Mouse (Mus musculus) heart, embryonic 11.5 days (tissue): ENCODE measurements at regions not wholly inside any gene's neighbourhood (a gene's known extent, or its start where the extent isn't known, plus 50 kb on each side); places are given as distances from the start of the nearest gene placed in this dataset.

Experiments used
- ATAC-seq: fragments of 200-750 bp; cut with Nextera tagmentation; replicated peaks from 2 replicates; pipeline ENCODE4 v1.8.0; 2017; ENCODE audit warnings: moderate library complexity; ENCODE audit not compliant: insufficient number of reproducible peaks, low FRiP score, low TSS enrichment
- H3K27ac ChIP-seq: fragments of 300-500 bp; sonication (generic); 2 replicates; pipeline ENCODE4 v1.5.1; 2014; ENCODE audit warnings: mild to moderate bottlenecking, low read depth, low read length
- H3K27me3 ChIP-seq: fragments of 300-500 bp; sonication (generic); 2 replicates; pipeline ENCODE4 v1.6.1; 2014; ENCODE audit warnings: mild to moderate bottlenecking, low read length, mixed read lengths; ENCODE audit not compliant: control insufficient read depth, insufficient read depth
- H3K36me3 ChIP-seq: fragments of 300-500 bp; sonication (generic); 2 replicates; pipeline ENCODE4 v1.6.1; 2014; ENCODE audit warnings: mild to moderate bottlenecking, low read length, moderate library complexity, mixed read lengths; ENCODE audit not compliant: control insufficient read depth, insufficient read depth
- H3K4me1 ChIP-seq: fragments of 300-500 bp; sonication (generic); 2 replicates; pipeline ENCODE4 v1.6.1; 2014; ENCODE audit warnings: low read length; ENCODE audit not compliant: control insufficient read depth, insufficient read depth
- H3K4me2 ChIP-seq: fragments of 300-500 bp; sonication (generic); 2 replicates; pipeline ENCODE4 v1.6.1; 2014; ENCODE audit warnings: mild to moderate bottlenecking, moderate library complexity
- H3K4me3 ChIP-seq: fragments of 300-500 bp; sonication (generic); 2 replicates; pipeline ENCODE4 v1.5.1; 2014; ENCODE audit warnings: low read depth, low read length
- H3K9ac ChIP-seq: fragments of 300-500 bp; sonication (generic); 2 replicates; pipeline ENCODE4 v1.6.1; 2014; ENCODE audit warnings: mild to moderate bottlenecking, low read depth, low read length, moderate library complexity
- H3K9me3 ChIP-seq: fragments of 300-500 bp; sonication (generic); replicated peaks from 2 replicates; pipeline ENCODE4 v1.6.1; 2016; ENCODE audit warnings: low read length; ENCODE audit not compliant: control insufficient read depth
- WGBS: fragments of 180-500 bp; shearing (Covaris S2); extraction: QIAGEN DNeasy Blood & Tissue Kit; methylation state at CpG from one replicate; pipeline ENCODE4 v1.1.7; 2014; ENCODE audit not compliant: insufficient replicate concordance; 5-methylcytosine and 5-hydroxymethylcytosine counted together

DNA sequence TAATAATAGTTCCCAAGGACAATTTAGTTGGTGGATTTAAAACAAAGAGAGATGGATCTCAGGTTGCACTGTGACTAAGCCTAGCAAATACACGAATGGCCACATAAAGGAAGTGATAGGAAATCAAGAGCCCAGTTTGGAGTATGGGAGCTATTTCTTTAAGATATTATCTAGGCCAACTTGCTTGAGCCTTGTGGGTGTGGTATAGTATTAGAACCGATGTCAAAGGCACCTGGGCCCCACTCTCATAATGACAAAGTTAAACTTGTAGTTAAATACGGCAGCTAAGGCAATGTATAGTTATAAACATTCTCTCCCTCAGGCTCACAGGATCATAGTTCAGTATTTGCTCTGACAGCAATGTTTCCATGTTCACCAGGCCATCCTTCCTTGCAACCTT, 257.3 kb upstream of the Acvr2a start:
- H3K4me2 ChIP-seq = no peak overlapping the region
- H3K27ac ChIP-seq = no peak overlapping the region
- no peaks in the 10 kb centered on the region for H3K27me3 ChIP-seq
- no peaks in the 10 kb centered on the region for H3K36me3 ChIP-seq
- no peak overlapping the region for H3K4me3 ChIP-seq
- no peak for ATAC-seq
- WGBS = 62% methylated on average over 3 of the region's 3 CpGs
- no peaks in the 10 kb centered on the region for H3K4me1 ChIP-seq
- no peaks in the 10 kb centered on the region for H3K9me3 ChIP-seq
- no peak overlapping the region for H3K9ac ChIP-seq

DNA sequence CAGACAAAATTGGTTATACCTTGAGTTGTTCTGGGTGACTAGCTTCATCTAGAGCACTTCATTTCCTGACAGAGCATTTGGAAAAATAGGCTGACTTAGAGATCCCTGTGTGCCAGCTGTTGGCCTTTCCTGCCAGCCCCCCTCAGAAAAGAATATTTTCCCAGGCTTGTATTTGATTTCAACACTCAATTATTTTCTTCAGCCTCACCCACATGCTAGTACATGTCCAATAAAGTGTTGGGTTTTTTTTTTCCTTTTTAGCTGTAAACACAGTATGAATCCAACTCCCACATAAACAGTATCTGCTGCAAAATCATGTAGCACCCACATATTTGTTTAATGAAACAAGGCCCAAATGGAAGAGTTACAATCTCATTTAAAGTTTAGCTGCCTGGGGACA, 256.8 kb upstream of the Acvr2a start:
- H3K36me3 ChIP-seq = no peaks in the 10 kb centered on the region
- no peak for ATAC-seq
- no peaks in the 10 kb centered on the region for H3K9me3 ChIP-seq
- H3K27ac ChIP-seq = no peak overlapping the region
- H3K9ac ChIP-seq = no peak overlapping the region
- no peak overlapping the region for H3K4me3 ChIP-seq
- no peak overlapping the region for H3K4me2 ChIP-seq
- H3K27me3 ChIP-seq = no peaks in the 10 kb centered on the region
- no peaks in the 10 kb centered on the region for H3K4me1 ChIP-seq

DNA sequence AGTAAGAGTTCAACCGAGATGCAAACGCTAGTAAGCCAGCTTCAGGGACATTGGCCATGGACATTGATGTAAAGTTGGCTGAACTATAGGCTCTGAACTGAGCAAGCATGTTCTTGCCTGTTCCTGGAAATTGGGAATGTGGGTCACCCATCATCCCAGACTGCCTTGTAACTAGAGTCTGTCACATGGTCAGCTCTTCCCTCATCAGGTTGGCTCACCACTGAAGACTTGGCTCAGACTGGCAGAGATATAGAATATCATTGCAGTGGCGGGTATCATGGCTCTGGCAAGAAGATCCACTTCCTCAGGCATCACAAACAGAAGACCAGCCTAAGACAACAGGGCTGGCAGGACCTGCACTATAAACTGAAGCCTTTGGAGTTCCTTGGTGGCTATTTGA, 255.3 kb upstream of the Acvr2a start:
- H3K36me3 ChIP-seq = no peaks in the 10 kb centered on the region
- no peaks in the 10 kb centered on the region for H3K4me1 ChIP-seq
- H3K4me2 ChIP-seq = no peak overlapping the region
- H3K27ac ChIP-seq = no peak overlapping the region
- no peaks in the 10 kb centered on the region for H3K27me3 ChIP-seq
- H3K9me3 ChIP-seq = no peaks in the 10 kb centered on the region
- H3K9ac ChIP-seq = no peak overlapping the region
- WGBS = 88% methylated on average over 3 of the region's 3 CpGs
- no peak for ATAC-seq
- no peak overlapping the region for H3K4me3 ChIP-seq

DNA sequence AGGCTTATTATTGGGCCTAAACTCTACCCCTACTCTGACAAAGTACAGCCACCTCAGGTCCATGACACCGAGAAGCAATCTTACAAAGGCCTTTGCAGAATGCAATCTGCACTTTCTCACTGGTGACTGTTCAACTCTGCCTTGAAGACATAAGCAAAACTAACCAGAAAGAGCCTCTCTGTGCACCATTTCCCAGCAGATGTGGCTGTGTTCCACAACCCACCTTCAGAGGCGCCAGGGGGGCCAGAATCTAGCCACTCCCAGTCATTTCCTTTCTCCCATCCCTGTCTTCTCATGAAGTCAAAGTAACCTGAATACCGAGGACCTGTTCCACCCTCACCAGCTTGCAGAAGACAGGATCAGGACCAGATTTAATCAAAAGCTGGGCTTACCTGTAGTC, 250.3 kb upstream of the Acvr2a start:
- Histone ChIP-seq H3K9ac (no peak overlapping the region), H3K4me2 (no peak overlapping the region), H3K4me1 (peaks cover 3% of the 10 kb centered on the region; the same call in 1 of the 2 replicates), H3K9me3 (no peaks in the 10 kb centered on the region), H3K27ac (no peak overlapping the region), H3K4me3 (no peak overlapping the region), H3K27me3 (no peaks in the 10 kb centered on the region), H3K36me3 (no peaks in the 10 kb centered on the region)
- ATAC-seq = no peak
- 65% methylated on average over 3 of the region's 3 CpGs for WGBS

DNA sequence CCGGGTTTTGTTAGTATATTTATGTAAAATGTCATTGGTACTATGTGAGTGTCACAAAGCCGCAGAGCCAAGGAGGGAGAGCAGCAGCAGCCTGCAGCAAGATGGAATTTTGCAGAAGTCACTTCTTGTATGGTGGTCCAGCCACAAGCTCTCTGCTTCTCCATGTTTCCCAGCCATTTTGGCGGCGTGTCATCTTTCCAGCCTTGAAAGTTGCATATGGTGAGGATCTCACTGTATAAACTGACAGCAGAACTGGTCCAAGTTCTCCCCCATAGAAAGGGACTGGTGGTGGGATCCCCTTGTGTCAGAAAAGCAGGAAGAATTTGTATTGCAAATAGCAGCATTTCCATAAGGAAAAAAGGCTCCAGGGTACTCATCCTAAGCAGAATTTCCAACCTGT, 249.7 kb upstream of the Acvr2a start:
- Histone ChIP-seq H3K9me3 (no peaks in the 10 kb centered on the region), H3K36me3 (no peaks in the 10 kb centered on the region), H3K4me1 (peaks cover 3% of the 10 kb centered on the region; the same call in 1 of the 2 replicates), H3K4me3 (no peak overlapping the region), H3K27ac (no peak overlapping the region), H3K9ac (no peak overlapping the region), H3K4me2 (no peak overlapping the region), H3K27me3 (no peaks in the 10 kb centered on the region)
- no peak for ATAC-seq
- WGBS = 75% methylated on average over 4 of the region's 4 CpGs

DNA sequence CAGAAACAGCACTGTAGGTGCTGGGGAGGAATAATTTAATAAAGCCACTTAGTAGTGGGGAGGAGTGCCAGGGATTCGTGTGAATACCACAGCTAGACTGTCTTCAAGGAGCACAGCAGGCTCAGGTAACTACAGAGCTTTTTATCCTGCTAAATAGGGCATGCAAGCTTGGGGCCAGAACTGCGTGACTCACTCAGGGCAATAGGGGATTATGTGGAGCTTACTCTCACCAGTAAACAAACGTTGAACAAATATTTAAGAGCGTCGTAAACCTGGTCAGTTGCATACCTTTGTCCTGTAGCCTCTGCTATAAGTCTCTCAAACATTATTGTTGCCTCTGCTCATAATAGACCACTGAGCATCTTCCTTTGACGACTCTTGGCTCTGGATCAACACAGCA, 246.0 kb upstream of the Acvr2a start:
- WGBS = 76% methylated on average over 6 of the region's 6 CpGs
- Histone ChIP-seq H3K4me3 (no peak overlapping the region), H3K4me2 (no peak overlapping the region), H3K9ac (no peak overlapping the region), H3K9me3 (no peaks in the 10 kb centered on the region), H3K36me3 (no peaks in the 10 kb centered on the region), H3K27me3 (no peaks in the 10 kb centered on the region), H3K4me1 (peaks cover 3% of the 10 kb centered on the region; the same call in 1 of the 2 replicates), H3K27ac (no peak overlapping the region)
- no peak for ATAC-seq

DNA sequence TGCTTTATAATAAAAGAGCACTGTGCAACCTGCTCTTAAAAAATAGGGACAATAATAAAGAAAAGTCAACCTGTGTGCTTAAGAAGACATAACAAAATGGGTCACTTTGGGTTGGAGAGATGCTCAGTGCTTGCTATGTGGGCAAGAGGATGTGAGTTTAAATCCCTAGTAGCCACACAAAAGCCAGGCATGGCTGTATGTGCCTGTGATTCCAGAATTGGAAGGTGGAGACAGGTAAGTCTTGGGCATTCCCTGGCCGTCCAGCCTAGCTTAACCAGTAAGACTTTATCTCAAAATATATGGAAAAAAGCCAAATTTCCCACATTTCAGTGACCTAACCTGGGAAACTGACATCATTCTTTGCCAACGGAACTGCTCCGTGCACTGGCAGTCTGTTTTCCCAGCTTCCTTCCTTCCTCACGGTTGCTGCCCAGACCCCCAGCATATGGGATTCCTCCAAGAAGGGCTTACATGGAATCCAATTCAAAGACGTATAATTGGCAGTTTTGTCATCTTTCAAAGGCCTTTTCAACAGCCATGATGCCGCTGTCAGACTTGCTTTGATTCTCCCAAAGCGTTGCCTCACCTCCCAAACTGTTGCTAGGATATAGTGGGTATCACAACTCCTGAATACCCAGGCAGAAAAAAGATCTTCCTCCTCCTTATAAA, 227.6 kb upstream of the Acvr2a start:
- Histone ChIP-seq H3K9me3 (no peaks in the 10 kb centered on the region), H3K9ac (no peak overlapping the region), H3K27me3 (no peaks in the 10 kb centered on the region), H3K4me2 (no peak overlapping the region), H3K36me3 (no peaks in the 10 kb centered on the region), H3K27ac (no peak overlapping the region), H3K4me3 (no peak overlapping the region), H3K4me1 (no peaks in the 10 kb centered on the region)
- no peak for ATAC-seq
- 71% methylated on average over 7 of the region's 7 CpGs for WGBS

DNA sequence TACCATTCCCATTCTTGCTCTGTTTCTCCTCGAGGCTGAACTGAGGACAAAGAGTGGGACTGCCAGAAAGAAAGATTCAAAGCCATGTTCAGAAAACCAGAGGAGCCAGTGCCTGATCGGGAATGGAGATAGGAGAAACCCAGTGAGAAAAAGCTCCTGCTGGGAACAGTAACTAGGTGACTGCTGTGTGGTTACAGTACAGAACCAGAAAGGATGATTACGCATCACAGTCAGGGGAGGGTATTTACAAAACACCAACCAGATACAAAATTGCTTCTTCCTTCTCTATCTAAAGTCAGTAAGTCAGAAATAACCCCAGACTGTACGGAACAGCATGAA, 227.1 kb upstream of the Acvr2a start:
- no peak overlapping the region for H3K27ac ChIP-seq
- no peaks in the 10 kb centered on the region for H3K4me1 ChIP-seq
- H3K9ac ChIP-seq = no peak overlapping the region
- WGBS = 63% methylated on average over 4 of the region's 4 CpGs
- H3K9me3 ChIP-seq = no peaks in the 10 kb centered on the region
- H3K4me3 ChIP-seq = no peak overlapping the region
- H3K36me3 ChIP-seq = no peaks in the 10 kb centered on the region
- H3K27me3 ChIP-seq = no peaks in the 10 kb centered on the region
- H3K4me2 ChIP-seq = no peak overlapping the region
- ATAC-seq = no peak

DNA sequence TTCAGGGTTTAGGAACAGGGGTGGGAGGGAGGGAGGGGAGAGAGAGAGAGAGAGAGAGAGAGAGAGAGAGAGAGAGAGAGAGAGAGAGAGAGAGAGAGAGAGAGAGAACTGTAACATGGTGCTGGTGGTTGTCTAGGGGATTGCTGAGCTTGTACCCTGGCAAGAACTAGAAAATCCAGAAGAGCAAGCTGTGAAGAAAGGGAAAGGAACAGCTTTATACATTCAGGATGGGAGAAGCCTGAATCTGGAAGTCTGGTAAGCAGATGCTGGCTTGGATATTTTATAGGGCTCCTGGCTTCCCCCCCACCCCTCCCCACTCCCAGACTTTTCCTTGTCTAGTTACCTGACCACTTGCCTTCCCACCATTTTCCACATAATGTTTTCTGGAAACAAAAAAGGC, 224.2 kb upstream of the Acvr2a start:
- Histone ChIP-seq H3K27me3 (no peaks in the 10 kb centered on the region), H3K4me1 (no peaks in the 10 kb centered on the region), H3K36me3 (no peaks in the 10 kb centered on the region), H3K4me3 (no peak overlapping the region), H3K9me3 (no peaks in the 10 kb centered on the region), H3K9ac (no peak overlapping the region), H3K4me2 (no peak overlapping the region), H3K27ac (no peak overlapping the region)
- no peak for ATAC-seq
